Mouse (Mus musculus): ENCODE results near the gene Rapgef1.

- TF ChIP-seq CTCF (IDR thresholded peaks at IDR 0.05) (peak; percentile 26), EP300 (IDR thresholded peaks at IDR 0.05) (no peak)
These were observed 150.6 kb downstream of the Rapgef1 start for GRCm38 (mm10) chr2:29770162-29770561.

All from lung, postnatal 0 days (tissue).